Mouse (Mus musculus) CH12.LX (cell line): Measurements from ENCODE around the gene Atp2b4. TPM values are rescaled to one million over a fixed set of nuclear protein-coding genes. Genes with fewer than 3 reads are reported as not detected.

Source experiments
- DNase-seq: peaks from one replicate; pipeline ENCODE4 v3.0.0-alpha.2; 2013; ENCODE audit errors: extremely low read depth
- H3K27ac ChIP-seq: 2 replicates; pipeline ENCODE4 v1.5.1; 2012; ENCODE audit warnings: low read depth, mild to moderate bottlenecking, control low read depth, moderate library complexity; ENCODE audit not compliant: insufficient read depth
- H3K27me3 ChIP-seq: replicated peaks from 2 replicates; pipeline ENCODE3; 2012; ENCODE audit warnings: inconsistent platforms
- H3K36me3 ChIP-seq, 2 experiments: replicated peaks in 1 of 2; 2 replicates each; pipeline versions ENCODE3 to v1.6.1; 2012; ENCODE audit warnings: inconsistent platforms in 1 of 2, low read length in 1 of 2, mild to moderate bottlenecking in 1 of 2, mixed read lengths in 1 of 2, moderate library complexity in 1 of 2; ENCODE audit not compliant: control insufficient read depth in 1 of 2, insufficient read depth in 1 of 2
- H3K4me1 ChIP-seq, 2 experiments: 2 replicates each; pipeline ENCODE4 v1.6.1; 2012; ENCODE audit warnings: inconsistent platforms in 1 of 2, moderate library complexity in 1 of 2; ENCODE audit not compliant: insufficient read depth in 2 of 2, control insufficient read depth in 1 of 2
- H3K4me2 ChIP-seq: 2 replicates; pipeline ENCODE4 v1.6.1; 2012; ENCODE audit warnings: low read depth, mild to moderate bottlenecking, control low read depth; ENCODE audit not compliant: poor library complexity, insufficient read depth, severe bottlenecking
- H3K4me3 ChIP-seq, 3 experiments: fragments of 150-350 bp in 1 of 3; sonication (generic) in 1 of 3; replicated peaks in 1 of 3; 2 replicates each; pipeline versions ENCODE3 to v1.5.1; 2011 to 2012; ENCODE audit warnings: low read depth in 2 of 3, low read length in 2 of 3, mild to moderate bottlenecking in 2 of 3, moderate library complexity in 2 of 3, control low read depth in 1 of 3, improper control_type of control experiment in 1 of 3, inconsistent platforms in 1 of 3, mixed read lengths in 1 of 3; ENCODE audit not compliant: poor library complexity in 1 of 3
- H3K79me2 ChIP-seq: replicated peaks from 2 replicates; pipeline ENCODE4 v1.6.1; 2012; ENCODE audit warnings: mild to moderate bottlenecking, moderate library complexity; ENCODE audit not compliant: control insufficient read depth, poor library complexity, insufficient read depth, severe bottlenecking; ENCODE audit errors: extremely low read depth
- H3K9ac ChIP-seq: 2 replicates; pipeline ENCODE4 v1.6.1; 2012; ENCODE audit warnings: low read depth, mild to moderate bottlenecking, control low read depth, moderate library complexity; ENCODE audit not compliant: insufficient read depth
- H3K9me3 ChIP-seq: replicated peaks from 2 replicates; pipeline ENCODE3; 2012; ENCODE audit warnings: low read length, inconsistent platforms, mixed read lengths
- BHLHE40 ChIP-seq: IDR thresholded peaks from 2 replicates; pipeline ENCODE4 v1.6.1; 2011; ENCODE audit warnings: mild to moderate bottlenecking, low read depth, low read length, improper control_type of control experiment
- CHD1 ChIP-seq: IDR thresholded peaks from 2 replicates; pipeline ENCODE4 v1.6.1; 2012; ENCODE audit warnings: low read depth, low read length, improper control_type of control experiment, inconsistent platforms
- CHD2 ChIP-seq: IDR thresholded peaks from 2 replicates; pipeline ENCODE4 v1.6.1; 2011; ENCODE audit warnings: low read length, improper control_type of control experiment
- CTCF ChIP-seq, 2 experiments: IDR thresholded peaks in 1 of 2; conservative IDR thresholded peaks in 1 of 2; 2 replicates each; pipeline ENCODE4 v1.5.1; 2011 to 2012; ENCODE audit warnings: low read depth in 2 of 2, low read length in 2 of 2, improper control_type of control experiment in 1 of 2, inconsistent platforms in 1 of 2, mild to moderate bottlenecking in 1 of 2, moderate library complexity in 1 of 2
- EP300 ChIP-seq: IDR thresholded peaks from 2 replicates; pipeline ENCODE4 v1.6.1; 2011; ENCODE audit warnings: low read length, improper control_type of control experiment
- GABPA ChIP-seq: IDR thresholded peaks from 2 replicates; pipeline ENCODE4 v1.6.1; 2012; ENCODE audit warnings: low read depth, low read length, improper control_type of control experiment, inconsistent platforms; ENCODE audit not compliant: insufficient replicate concordance
- HCFC1 ChIP-seq: IDR thresholded peaks from 2 replicates; pipeline ENCODE4 v1.6.1; 2012; ENCODE audit warnings: low read depth, mild to moderate bottlenecking, inconsistent platforms, low read length, improper control_type of control experiment
- IRF4 ChIP-seq: IDR thresholded peaks from 2 replicates; pipeline ENCODE4 v1.6.1; 2014; ENCODE audit warnings: low read depth, mild to moderate bottlenecking, inconsistent platforms, low read length, improper control_type of control experiment
- JUND ChIP-seq: conservative IDR thresholded peaks from 2 replicates; pipeline ENCODE4 v1.6.1; 2011; ENCODE audit warnings: low read depth, low read length, improper control_type of control experiment
- KAT2A ChIP-seq: IDR thresholded peaks from 2 replicates; pipeline ENCODE4 v1.6.1; 2012; ENCODE audit warnings: low read length, improper control_type of control experiment, inconsistent platforms; ENCODE audit not compliant: insufficient replicate concordance
- MAFK ChIP-seq: IDR thresholded peaks from 2 replicates; pipeline ENCODE4 v1.6.1; 2011; ENCODE audit warnings: low read length, improper control_type of control experiment; ENCODE audit not compliant: insufficient replicate concordance
- MAX ChIP-seq: IDR thresholded peaks from 2 replicates; pipeline ENCODE4 v1.6.1; 2011; ENCODE audit warnings: low read length, improper control_type of control experiment
- MEF2A ChIP-seq: IDR thresholded peaks from 2 replicates; pipeline ENCODE4 v1.6.1; 2014; ENCODE audit warnings: low read depth, mild to moderate bottlenecking, inconsistent platforms, low read length, improper control_type of control experiment, borderline replicate concordance
- MXI1 ChIP-seq: IDR thresholded peaks from 2 replicates; pipeline ENCODE4 v1.6.1; 2011; ENCODE audit warnings: mild to moderate bottlenecking, low read depth, low read length, improper control_type of control experiment
- POLR2A ChIP-seq: IDR thresholded peaks from 2 replicates; pipeline ENCODE4 v1.6.1; 2011; ENCODE audit warnings: low read depth, mild to moderate bottlenecking, improper control_type of control experiment, low read length
- RAD21 ChIP-seq: IDR thresholded peaks from 2 replicates; pipeline ENCODE4 v1.6.1; 2011; ENCODE audit warnings: low read depth, mild to moderate bottlenecking, low read length, improper control_type of control experiment, moderate library complexity
- SIN3A ChIP-seq: IDR thresholded peaks from 2 replicates; pipeline ENCODE4 v1.6.1; 2012; ENCODE audit warnings: low read length, improper control_type of control experiment, inconsistent platforms
- TBP ChIP-seq: conservative IDR thresholded peaks from 2 replicates; pipeline ENCODE4 v1.6.1; 2011; ENCODE audit warnings: low read depth, low read length, improper control_type of control experiment
- TCF12 ChIP-seq: IDR thresholded peaks from 2 replicates; pipeline ENCODE4 v1.6.1; 2014; ENCODE audit warnings: low read depth, mild to moderate bottlenecking, inconsistent platforms, low read length, improper control_type of control experiment
- UBTF ChIP-seq: IDR thresholded peaks from 2 replicates; pipeline ENCODE4 v1.6.1; 2012; ENCODE audit warnings: low read depth, mild to moderate bottlenecking, inconsistent platforms, low read length, improper control_type of control experiment, moderate library complexity
- ZC3H11A ChIP-seq: IDR thresholded peaks from 2 replicates; pipeline ENCODE4 v1.6.1; 2012; ENCODE audit warnings: low read depth, mild to moderate bottlenecking, inconsistent platforms, low read length, improper control_type of control experiment
- ZKSCAN1 ChIP-seq: IDR thresholded peaks from 2 replicates; pipeline ENCODE4 v1.6.1; 2012; ENCODE audit warnings: low read depth, inconsistent platforms, low read length, improper control_type of control experiment, borderline replicate concordance
- ZNF384 ChIP-seq: IDR thresholded peaks from 2 replicates; pipeline ENCODE4 v1.6.1; 2012; ENCODE audit warnings: low read depth, low read length, improper control_type of control experiment, inconsistent platforms
- dilution Hi-C: fragments of 300-500 bp; cut with MboI; formaldehyde crosslinking; loops from 2 replicates; pipeline ENCODE4 v1.14.3; 2020; ENCODE audit warnings: low sequenced_read_pairs; ENCODE audit not compliant: extremely low pct_unique_long_range_greater_than_20kb, extremely low pct_ligation_motif_present
- in situ Hi-C: fragments of 300-500 bp; cut with MboI; formaldehyde crosslinking; loops from 3 replicates; pipeline ENCODE4 v1.14.3; 2019; ENCODE audit warnings: low sequenced_read_pairs, low pct_ligation_motif_present, low pct_unique_long_range_greater_than_20kb, mixed read lengths
- polyA plus RNA-seq: library from polyadenylated mRNA; unstranded; fragments of >175 nt; gene quantifications from 2 replicates; pipeline ENCODE4 v1.2.1, GENCODE M21; 2012; ENCODE audit warnings: low read depth; ENCODE audit not compliant: insufficient read length
- total RNA-seq, 2 experiments: library from RNA; depleted of rRNA; stranded (reverse); fragments of 300-350 nt in 1 of 2; fragments of >200 nt in 1 of 2; gene quantifications; 2 replicates each; pipeline ENCODE4 v1.2.3; 2012 to 2014

Atp2b4 gene
- total and polyA plus RNA-seq, 3 experiments: 6.9 to 18.4 (median 17.5) TPM

DNA sequence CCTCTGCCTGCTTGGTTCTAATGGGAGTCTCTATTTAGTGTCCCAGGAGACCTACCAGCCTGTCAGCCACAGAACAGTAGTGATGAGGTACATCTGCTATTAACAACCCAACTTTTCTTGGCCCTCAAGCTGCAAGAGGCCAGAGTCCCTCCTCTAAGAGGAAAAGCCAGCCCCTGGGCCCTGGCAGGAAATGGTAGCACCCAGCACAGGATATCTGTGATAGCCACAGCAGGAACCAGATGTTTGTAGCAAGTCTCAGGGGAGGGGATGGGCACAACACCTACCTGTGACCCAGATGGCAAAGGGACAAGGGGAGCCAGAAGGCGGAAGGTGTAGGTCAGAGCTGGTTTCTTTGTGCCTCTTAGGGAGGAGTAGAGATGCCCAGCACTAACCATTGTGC lies 106.0 kb downstream of the Atp2b4 start (continued):
- TF ChIP-seq ZC3H11A: no peak
- 0 out of 2 replicates have a peak, but pooled peaks have one; percentile 28 for TF ChIP-seq POLR2A
- TF ChIP-seq ZNF384: no peak
- peak; percentile 94 for TF ChIP-seq TCF12
- TF ChIP-seq CHD2: peak; percentile 61; the same call in 1 of the 2 replicates
- TF ChIP-seq, all 38 proteins: peak for 13

DNA sequence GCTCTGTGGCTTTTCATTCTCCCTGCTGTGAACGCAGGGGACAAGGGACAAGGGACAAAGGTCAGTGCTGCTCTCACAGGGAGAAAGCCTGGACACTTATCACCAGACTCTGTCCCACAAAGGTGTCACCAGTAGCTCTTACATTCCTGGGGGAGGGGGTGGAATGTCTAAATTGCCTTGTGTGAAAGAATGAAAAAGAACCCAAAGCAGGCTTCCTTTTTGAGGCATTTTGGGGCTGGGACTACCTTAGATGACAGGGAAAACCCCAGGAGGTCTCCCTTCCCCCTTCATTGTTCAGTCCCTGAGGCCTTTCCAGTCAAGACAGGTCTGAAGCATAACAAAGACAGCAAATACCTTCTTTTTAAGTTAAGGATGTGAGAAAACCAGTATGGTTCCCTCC lies 106.5 kb downstream of the Atp2b4 start:
- peak overlapping the region; percentile 44 for H3K9ac ChIP-seq
- peak; percentile 74 for DNase-seq
- peaks cover 23 to 85% of the 10 kb centered on the region in 2 experiments for H3K4me1 ChIP-seq
- H3K79me2 ChIP-seq: no peaks in the 10 kb centered on the region
- no peaks in the 10 kb centered on the region for H3K9me3 ChIP-seq
- H3K4me3 ChIP-seq: no peak overlapping the region
- TF ChIP-seq IRF4 (peak; percentile 41; the same call in 1 of the 2 replicates), SIN3A (no peak), MEF2A (peak; percentile 35; the same call in 1 of the 2 replicates), CHD2 (peak; percentile 71), TCF12 (0 out of 2 replicates have a peak, but pooled peaks have one; percentile 19)
- H3K4me2 ChIP-seq: peak overlapping the region; percentile 79
- in situ Hi-C loops: no loop called here
- H3K27me3 ChIP-seq: no peaks in the 10 kb centered on the region
- dilution Hi-C loops: no loop called here
- no peaks in the 10 kb centered on the region for H3K36me3 ChIP-seq
- H3K27ac ChIP-seq: peak overlapping the region; percentile 96

DNA sequence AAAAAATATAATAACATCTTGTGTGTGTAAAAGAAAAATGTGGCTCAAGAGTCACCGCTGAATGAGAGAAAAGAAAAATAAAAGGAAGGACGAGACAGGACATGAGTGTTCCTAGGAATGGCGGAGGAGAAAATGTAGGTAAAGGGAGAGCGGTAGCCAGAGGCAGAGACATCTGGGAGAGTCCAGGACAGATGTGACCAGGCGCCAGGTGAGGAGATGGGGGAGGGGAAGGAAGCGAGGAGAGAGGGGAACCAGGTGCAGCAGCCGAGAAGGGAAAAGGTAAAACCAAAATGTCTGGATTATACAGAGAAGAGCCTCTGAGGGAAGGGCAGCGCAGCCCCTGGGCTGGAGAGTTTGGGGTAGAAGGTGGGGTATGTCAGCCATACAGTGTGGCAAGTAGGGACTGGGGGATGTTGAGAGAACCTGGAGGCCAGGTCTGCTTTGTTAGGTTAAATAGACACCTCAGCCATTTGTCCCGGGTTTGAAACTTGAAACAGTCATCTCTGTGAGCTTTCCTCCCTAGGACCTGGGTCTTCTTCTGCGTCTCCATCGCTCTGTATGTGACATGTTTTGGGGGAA lies 107.2 kb downstream of the Atp2b4 start:
- in situ Hi-C loops (no loop called here), dilution Hi-C loops (no loop called here)
- no peak for TF ChIP-seq MAX
- no peak for TF ChIP-seq TBP
- no peak for TF ChIP-seq GABPA
- TF ChIP-seq HCFC1: no peak
- no peak for TF ChIP-seq EP300
- no peak for TF ChIP-seq BHLHE40
- no peak for TF ChIP-seq ZKSCAN1
- no peak for TF ChIP-seq CHD1
- no peak for TF ChIP-seq MXI1
- TF ChIP-seq RAD21: no peak
- TF ChIP-seq MEF2A: no peak
- peak; percentile 57 for TF ChIP-seq TCF12
- no peak for TF ChIP-seq JUND
- no peak for TF ChIP-seq CTCF (conservative IDR thresholded peaks at IDR 0.05 in 1 of 2, IDR thresholded peaks at IDR 0.05 in 1 of 2; ENCODE audit: low read depth in 2 of 2, low read length in 2 of 2)
- TF ChIP-seq KAT2A: no peak
- TF ChIP-seq CHD2: peak; percentile 33
- TF ChIP-seq UBTF: no peak
- no peak for TF ChIP-seq MAFK
- H3K4me3 ChIP-seq: no peak overlapping the region
- no peaks in the 10 kb centered on the region for H3K27me3 ChIP-seq
- H3K9me3 ChIP-seq: no peaks in the 10 kb centered on the region
- H3K4me2 ChIP-seq: peak overlapping the region; percentile 33; the same call in 1 of the 2 replicates
- no peaks in the 10 kb centered on the region for H3K36me3 ChIP-seq
- peak overlapping the region; percentile 41 for H3K9ac ChIP-seq
- H3K4me1 ChIP-seq: peaks cover 23 to 84% of the 10 kb centered on the region in 2 experiments
- H3K79me2 ChIP-seq: no peaks in the 10 kb centered on the region; the same call in 1 of the 2 replicates
- peak overlapping the region; percentile 96 for H3K27ac ChIP-seq
- DNase-seq: no peak
